Mouse (Mus musculus): ENCODE data around the gene Whamm. TPM values are rescaled to one million over a fixed set of nuclear protein-coding genes. Genes with fewer than 3 reads are reported as not detected.
A peak's percentile ranks its signal among the peaks of the same experiment; 100 is the strongest.

The Whamm gene
- polyA plus RNA-seq (2012; ENCODE audit: insufficient read depth, insufficient read length, missing spikeins), result 10.7 and 12.9 TPM in 2 replicates

DNA sequence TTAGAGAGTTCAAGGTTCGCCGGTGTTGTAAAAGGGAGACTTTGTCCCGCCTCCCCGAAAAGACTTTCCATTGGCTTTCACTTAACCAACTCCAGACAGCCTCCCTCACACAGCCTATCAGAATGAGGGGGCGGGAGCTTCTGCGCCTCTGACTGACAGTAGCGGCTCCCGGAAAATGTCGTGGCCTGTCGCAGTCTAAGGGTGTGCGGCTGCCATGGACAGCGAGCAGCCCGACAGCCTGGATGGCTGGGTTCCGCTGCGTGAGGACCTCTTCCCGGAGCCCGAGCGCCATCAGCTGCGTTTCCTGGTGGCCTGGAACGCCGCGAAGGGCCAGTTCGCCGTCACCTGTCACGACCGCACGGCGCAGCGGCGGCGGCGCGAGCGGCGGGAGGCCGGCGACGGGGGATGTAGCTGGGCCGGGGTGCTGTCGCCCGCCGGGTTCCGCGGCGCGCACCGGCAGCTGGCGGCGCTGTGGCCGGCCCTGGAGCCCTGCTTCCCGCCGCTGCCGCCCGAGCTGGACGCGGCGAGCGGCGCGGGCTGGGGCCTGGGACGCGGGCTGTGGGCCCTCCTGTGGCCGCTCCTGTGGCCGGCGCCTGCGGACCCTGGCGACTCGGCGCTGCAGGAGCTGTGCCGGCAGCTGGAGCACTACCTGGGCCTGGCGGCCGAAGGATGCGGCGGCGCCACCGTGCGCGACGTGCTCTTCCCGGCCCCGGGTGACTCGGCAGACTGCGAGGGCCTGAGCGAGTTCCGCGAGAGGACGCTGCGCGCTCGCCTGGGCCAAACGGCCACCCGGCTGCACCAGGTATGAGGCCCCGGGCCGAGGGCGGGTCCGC, at the start of gene Whamm:
Gene Whamm, plus strand, starts transcription at position 159 of the 833 bp plus-strand sequence.
- H3K4me1 ChIP-seq (ENCODE audit: control insufficient read depth, insufficient read depth, insufficient read length, low read length), result peaks cover 14% of the 10 kb centered on the region
- H3K27ac ChIP-seq (replicated peaks; ENCODE audit: low read depth, low read length), result peak within 1 kb of the TSS; percentile 83
- H3K4me3 ChIP-seq (ENCODE audit: insufficient read depth, low read depth, low read length), result peak within 1 kb of the TSS; percentile 95

DNA sequence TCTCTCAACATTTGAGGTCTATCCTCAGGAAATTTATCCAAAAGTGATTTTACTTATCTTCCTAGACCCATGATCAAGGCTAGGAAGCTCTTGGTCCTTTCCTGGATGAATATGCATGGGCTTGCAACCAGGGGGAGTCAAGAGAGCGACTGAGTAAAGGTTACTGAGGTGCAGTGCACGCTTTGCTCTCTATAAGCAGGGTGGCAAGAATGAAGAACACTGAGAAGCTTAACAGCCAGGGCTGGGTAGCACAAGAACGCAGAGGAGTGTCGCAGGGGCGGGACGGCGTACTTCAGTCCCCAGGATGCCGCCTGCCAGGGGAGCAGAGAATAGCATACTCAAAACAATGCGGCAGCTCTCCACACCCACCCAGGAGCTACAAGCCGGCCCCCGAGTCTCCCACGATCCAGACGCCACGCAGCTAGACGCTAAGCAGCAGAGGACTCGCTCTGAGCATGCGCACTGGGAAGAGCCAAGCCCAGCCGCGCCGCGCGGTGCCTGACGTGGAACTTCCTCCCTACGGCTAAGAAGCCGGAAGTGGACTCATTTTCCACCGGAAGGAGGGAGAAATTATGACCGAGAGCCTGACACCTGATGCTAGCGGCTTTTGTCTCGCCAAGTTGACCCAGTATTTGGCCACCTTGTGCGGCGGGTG, 47.9 kb upstream of the Whamm start:
- H3K4me1 ChIP-seq (ENCODE audit: control insufficient read depth, insufficient read depth, insufficient read length, low read length), result no peaks in the 10 kb centered on the region
- H3K4me3 ChIP-seq (ENCODE audit: insufficient read depth, low read depth, low read length), result peak overlapping the region; percentile 88
- H3K27ac ChIP-seq (replicated peaks; ENCODE audit: low read depth, low read length), result peak overlapping the region; percentile 85

DNA sequence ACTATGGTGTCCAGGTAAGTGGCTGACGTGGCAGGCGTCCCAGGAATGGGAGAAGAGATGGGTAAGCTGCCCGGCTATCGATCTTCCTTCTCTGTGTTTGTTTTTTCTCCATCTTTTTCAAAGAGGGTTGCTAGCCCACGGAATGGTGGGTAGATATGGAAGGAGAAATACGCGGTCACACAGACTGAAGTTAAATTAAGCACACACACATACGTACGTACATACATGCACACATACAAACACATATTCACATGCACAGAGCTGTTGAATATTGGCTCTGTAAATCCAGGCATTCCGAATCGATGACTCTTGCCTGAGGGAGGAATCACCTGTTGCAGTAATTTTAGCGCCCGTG, 47.4 kb upstream of the Whamm start:
- Histone ChIP-seq H3K27ac (replicated peaks; ENCODE audit: low read depth, low read length) (peak overlapping the region; percentile 80), H3K4me1 (ENCODE audit: control insufficient read depth, insufficient read depth, insufficient read length, low read length) (no peaks in the 10 kb centered on the region), H3K4me3 (ENCODE audit: insufficient read depth, low read depth, low read length) (peak overlapping the region; percentile 88)

DNA sequence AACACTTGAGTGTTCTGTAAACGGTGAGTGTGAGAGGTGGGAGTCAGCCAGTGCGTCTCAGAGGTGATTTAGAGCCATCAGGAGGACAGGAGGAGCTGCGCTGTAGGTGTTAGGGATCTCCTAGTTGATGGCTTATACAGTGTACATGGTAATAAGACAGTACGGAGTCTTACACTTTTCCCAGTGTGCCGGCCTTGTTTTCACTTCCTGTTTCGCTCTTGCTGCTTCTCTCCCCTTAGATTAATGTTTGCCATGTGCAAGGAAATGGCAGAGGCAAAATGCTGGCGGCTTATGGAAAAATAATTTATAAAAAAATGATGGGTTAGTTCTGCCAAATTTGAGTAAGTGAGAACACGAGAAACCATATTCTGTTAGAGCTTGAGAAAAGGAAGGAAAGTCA, 42.1 kb upstream of the Whamm start:
- no peak overlapping the region for H3K4me3 ChIP-seq (ENCODE audit: insufficient read depth, low read depth, low read length)
- H3K27ac ChIP-seq (replicated peaks; ENCODE audit: low read depth, low read length), result no peak overlapping the region
- H3K4me1 ChIP-seq (ENCODE audit: control insufficient read depth, insufficient read depth, insufficient read length, low read length), result no peaks in the 10 kb centered on the region

DNA sequence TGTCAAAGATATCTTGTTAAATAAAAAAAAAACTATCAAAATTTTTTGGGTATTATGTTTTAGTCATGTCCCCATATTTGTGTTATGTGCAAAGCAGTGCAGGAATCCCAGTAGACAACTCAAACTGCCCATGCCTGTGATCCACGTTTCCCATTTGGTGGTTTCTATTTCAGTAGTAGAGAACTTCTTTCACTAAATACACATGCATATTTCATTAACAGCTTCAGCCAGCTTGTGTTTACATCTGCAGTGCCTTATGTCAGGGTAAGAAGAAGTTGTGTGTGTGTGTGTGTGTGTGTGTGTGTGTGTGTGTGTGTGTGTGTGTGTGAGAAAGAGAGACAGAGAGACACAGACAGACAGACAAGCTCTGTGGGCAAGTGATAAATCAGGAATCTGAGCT, 39.6 kb upstream of the Whamm start:
- H3K4me3 ChIP-seq (ENCODE audit: insufficient read depth, low read depth, low read length), result no peak overlapping the region
- no peaks in the 10 kb centered on the region for H3K4me1 ChIP-seq (ENCODE audit: control insufficient read depth, insufficient read depth, insufficient read length, low read length)
- H3K27ac ChIP-seq (replicated peaks; ENCODE audit: low read depth, low read length), result no peak overlapping the region

DNA sequence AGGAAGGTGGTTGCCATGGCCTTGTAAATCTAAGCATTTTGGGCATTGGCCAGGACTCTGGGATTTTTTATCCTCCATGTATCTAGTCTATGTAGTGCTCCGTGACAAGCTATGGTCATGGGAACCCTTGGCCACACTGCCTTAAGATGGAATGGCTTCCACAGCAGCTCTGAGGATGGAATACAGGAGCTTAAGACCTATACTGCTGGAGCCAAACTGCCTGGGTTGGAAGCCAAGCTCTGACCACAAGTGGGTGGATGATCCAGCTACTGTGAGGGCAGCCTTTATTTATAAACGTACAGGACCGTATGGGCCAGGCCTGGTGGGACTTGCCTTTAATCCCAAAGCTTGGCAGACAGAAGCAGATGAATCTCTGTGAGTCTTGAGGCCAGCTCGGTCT, 34.6 kb upstream of the Whamm start:
- H3K27ac ChIP-seq (replicated peaks; ENCODE audit: low read depth, low read length), result no peak overlapping the region
- H3K4me3 ChIP-seq (ENCODE audit: insufficient read depth, low read depth, low read length), result no peak overlapping the region
- H3K4me1 ChIP-seq (ENCODE audit: control insufficient read depth, insufficient read depth, insufficient read length, low read length), result peaks cover 4% of the 10 kb centered on the region; the same call in 1 of the 2 replicates

DNA sequence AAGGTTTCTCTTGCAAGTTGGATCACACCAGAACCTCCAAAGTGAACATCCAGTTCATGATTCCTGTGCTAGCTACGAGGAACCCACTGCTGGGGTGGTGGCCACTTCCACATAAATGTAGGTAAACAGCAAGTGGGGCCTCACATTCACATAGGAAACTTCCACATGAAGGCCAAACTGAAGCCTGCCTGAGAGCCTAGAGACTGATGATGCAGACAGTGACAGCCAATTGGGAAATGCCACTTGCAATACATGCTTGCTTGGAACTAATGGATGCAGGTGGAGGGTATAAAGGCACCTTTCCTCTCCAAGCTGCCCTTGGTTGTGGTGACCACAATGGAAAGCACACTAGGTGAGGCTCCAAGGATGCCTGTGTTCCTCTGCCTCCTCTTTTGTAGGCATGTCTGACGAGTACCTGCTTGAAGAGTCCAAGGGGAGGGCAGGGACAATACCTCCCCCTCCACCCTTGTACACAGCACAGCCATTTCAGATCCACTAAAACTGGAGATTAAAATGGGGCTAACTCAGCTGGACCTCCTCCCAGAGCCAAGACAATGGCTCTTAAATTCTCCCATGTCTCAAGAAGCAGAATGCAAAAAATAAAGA, 32.9 kb upstream of the Whamm start:
- H3K4me1 ChIP-seq (ENCODE audit: control insufficient read depth, insufficient read depth, insufficient read length, low read length), result peaks cover 12% of the 10 kb centered on the region
- H3K27ac ChIP-seq (replicated peaks; ENCODE audit: low read depth, low read length), result no peak overlapping the region
- H3K4me3 ChIP-seq (ENCODE audit: insufficient read depth, low read depth, low read length), result no peak overlapping the region

DNA sequence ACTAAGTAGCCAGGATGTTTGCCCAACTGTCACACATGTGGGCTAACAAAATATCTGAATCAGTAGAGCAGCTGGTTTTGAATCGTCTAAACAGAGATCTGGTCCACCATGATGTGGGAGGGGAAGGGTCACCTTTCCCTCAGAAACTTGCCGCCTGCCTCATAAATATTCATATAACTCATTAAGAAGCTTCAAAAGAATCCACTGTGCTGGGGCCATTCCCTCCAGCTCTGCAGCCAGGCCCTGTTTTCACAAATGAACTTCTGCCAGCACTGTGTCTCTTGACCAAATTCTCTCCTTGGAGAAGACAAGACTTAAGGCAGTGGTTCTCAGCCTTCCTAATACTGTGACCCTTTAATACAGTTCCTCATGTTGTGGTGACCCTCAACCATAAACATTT, 31.5 kb upstream of the Whamm start:
- H3K4me1 ChIP-seq (ENCODE audit: control insufficient read depth, insufficient read depth, insufficient read length, low read length), result peaks cover 14% of the 10 kb centered on the region
- H3K27ac ChIP-seq (replicated peaks; ENCODE audit: low read depth, low read length), result no peak overlapping the region

DNA sequence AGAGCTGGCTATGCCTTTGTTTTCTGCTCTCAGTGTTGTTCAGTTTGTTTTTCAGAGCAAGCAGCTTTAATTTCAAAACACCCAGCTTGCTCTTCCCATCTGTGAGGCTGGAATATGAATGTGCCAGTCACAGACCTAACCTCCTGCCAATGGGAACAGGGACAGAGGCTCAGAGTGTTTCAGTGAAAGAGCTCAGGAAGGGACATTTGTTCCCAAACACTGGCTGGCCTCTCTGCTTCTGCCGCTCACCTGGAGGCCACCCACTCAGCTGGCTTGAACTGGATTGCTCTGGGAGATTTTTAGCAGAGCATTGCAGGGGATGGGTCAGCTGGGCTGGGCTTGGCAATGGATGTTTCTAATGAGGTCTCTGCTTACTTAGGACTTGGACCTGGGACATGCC, 30.1 kb upstream of the Whamm start:
- Histone ChIP-seq H3K27ac (replicated peaks; ENCODE audit: low read depth, low read length) (peak overlapping the region; percentile 49), H3K4me3 (ENCODE audit: insufficient read depth, low read depth, low read length) (no peak overlapping the region), H3K4me1 (ENCODE audit: control insufficient read depth, insufficient read depth, insufficient read length, low read length) (peaks cover 14% of the 10 kb centered on the region)

More for the DNA sequence above, 31.5 kb upstream of the Whamm start:
- no peak overlapping the region for H3K4me3 ChIP-seq (ENCODE audit: insufficient read depth, low read depth, low read length)

DNA sequence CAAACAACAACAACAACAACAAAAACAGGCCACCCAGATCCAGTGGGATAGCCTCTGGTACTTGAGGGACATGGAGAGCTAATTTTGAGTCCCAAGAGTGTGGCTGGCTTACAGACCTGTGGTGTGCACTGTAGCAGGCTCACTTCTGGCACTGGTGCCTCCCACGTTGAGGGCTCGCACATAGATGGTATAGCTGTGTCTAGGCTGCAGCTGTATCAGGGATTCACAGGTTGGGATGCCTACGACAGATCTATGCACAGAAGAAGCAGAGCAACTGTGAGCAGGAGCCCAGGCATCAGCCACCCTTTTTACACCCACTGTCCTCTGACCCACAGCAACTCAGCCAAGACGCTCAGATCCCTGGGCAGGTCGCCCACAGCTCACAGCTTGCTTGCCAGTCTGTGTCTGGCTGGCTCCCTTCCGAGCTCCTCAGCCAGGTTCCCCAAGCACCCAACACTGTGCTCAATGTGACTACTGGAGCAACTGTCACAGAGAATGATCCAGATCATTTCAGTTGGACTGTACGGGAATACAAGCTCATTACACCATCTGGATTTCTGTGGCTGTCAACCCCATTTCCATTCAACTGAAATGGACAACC, 29.0 kb upstream of the Whamm start:
- Histone ChIP-seq H3K4me1 (ENCODE audit: control insufficient read depth, insufficient read depth, insufficient read length, low read length) (peaks cover 14% of the 10 kb centered on the region), H3K27ac (replicated peaks; ENCODE audit: low read depth, low read length) (peak overlapping the region; percentile 71), H3K4me3 (ENCODE audit: insufficient read depth, low read depth, low read length) (no peak overlapping the region)

DNA sequence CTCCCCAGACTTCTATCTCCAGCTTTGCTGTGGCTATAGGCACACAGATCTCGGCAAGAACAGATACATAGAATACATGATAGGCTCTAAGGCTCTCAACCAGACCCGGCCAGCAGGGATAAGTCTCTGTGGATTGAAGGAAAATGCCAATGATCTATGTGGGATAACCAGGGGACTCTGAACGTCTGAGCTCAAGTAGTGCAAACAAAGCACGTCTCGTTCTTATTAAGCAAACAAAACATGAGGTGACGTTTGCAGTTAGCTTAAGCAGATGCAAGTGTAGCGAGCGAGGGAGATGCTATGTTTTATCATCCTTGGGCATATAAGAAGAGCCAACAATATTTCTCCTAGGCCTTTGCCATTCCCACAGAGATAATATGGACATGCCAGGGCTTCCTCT, 28.1 kb upstream of the Whamm start:
- peaks cover 14% of the 10 kb centered on the region for H3K4me1 ChIP-seq (ENCODE audit: control insufficient read depth, insufficient read depth, insufficient read length, low read length)
- no peak overlapping the region for H3K4me3 ChIP-seq (ENCODE audit: insufficient read depth, low read depth, low read length)
- H3K27ac ChIP-seq (replicated peaks; ENCODE audit: low read depth, low read length), result peak overlapping the region; percentile 71

DNA sequence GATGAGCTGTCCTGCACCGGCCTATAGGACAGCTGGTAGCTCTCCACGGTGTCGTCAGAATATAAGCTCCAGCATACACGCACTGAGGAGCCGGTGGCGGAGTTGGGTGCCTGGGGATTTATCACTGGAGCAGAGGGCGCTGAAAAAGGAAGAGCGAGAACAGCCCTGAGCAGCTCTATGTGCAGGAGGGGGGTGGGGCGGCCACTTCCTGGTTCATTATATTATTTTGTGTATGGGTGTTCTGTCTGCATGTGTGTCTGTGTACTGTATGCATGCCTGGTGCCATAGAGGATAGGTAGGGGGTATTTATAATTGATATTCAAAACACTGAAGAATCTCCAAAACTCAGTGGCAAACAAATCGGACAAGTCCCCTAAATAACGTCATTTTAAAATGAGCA, 22.2 kb upstream of the Whamm start:
- H3K27ac ChIP-seq (replicated peaks; ENCODE audit: low read depth, low read length), result peak overlapping the region; percentile 68
- H3K4me1 ChIP-seq (ENCODE audit: control insufficient read depth, insufficient read depth, insufficient read length, low read length), result no peaks in the 10 kb centered on the region
- peak overlapping the region; percentile 62 for H3K4me3 ChIP-seq (ENCODE audit: insufficient read depth, low read depth, low read length)

DNA sequence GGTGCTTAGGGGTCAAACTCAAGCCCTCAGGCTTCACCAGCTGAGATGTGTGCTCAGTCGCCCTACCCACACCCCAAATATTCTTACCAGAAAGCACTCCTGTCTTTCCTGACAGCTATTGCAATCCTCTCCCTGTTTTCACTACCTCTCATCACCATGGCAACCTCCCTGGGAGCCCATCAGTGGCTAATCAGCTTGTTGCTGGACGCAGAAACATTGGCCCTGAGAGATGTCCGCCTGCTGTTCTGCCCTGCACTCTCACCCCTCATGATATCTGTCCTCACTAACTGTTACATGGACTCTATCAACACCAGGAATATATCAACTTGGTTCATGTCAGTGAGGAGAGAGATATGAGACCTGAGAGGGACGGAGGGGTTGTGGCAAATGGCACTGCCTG, 17.5 kb upstream of the Whamm start:
- Histone ChIP-seq H3K4me1 (ENCODE audit: control insufficient read depth, insufficient read depth, insufficient read length, low read length) (no peaks in the 10 kb centered on the region), H3K27ac (replicated peaks; ENCODE audit: low read depth, low read length) (no peak overlapping the region), H3K4me3 (ENCODE audit: insufficient read depth, low read depth, low read length) (no peak overlapping the region)

DNA sequence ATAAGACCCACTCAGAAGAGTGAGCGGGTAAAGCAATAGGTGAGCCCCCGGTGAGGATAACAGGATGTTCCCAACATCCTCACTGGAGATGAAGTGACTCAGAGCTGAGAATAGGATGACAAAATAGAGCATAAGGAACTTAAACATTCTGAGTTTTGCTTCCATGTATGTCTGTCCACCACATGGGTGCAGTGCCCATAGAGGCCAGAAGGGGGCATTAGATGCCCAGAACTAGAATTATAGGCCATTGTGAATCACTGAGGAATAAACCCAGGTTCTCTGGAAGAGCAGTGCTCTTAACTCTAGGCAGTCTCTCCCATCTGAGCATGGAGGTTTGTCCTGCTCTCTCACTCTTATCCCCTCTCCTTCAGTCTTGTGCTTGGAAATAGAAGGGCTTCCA, 16.7 kb upstream of the Whamm start:
- no peaks in the 10 kb centered on the region for H3K4me1 ChIP-seq (ENCODE audit: control insufficient read depth, insufficient read depth, insufficient read length, low read length)
- H3K4me3 ChIP-seq (ENCODE audit: insufficient read depth, low read depth, low read length), result no peak overlapping the region
- H3K27ac ChIP-seq (replicated peaks; ENCODE audit: low read depth, low read length), result no peak overlapping the region

DNA sequence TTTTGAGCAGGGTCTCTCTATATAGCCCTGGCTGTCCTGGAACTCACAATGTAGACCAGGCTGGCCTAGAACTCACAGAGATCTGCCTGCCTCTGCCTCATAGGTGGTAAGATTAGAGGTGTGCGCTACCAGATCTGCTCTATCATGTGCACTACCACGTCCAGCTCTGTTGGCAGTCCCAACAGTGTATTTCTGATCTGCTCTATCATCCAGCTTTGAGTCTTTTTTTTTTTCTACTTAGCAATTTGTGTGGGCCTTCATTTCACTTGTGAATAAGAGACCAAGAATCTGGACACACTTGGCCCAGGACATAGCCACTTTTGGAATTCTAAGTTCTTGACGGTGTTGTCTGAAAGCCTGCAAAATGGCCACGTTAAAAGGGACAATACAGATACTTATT, 14.2 kb upstream of the Whamm start:
- Histone ChIP-seq H3K4me3 (ENCODE audit: insufficient read depth, low read depth, low read length) (no peak overlapping the region), H3K4me1 (ENCODE audit: control insufficient read depth, insufficient read depth, insufficient read length, low read length) (no peaks in the 10 kb centered on the region), H3K27ac (replicated peaks; ENCODE audit: low read depth, low read length) (no peak overlapping the region)
